Mouse (Mus musculus) forebrain, embryonic 14.5 days (tissue): Measurements from ENCODE around the gene Ndufc2. TPM values are rescaled to one million over a fixed set of nuclear protein-coding genes. Genes with fewer than 3 reads are reported as not detected.
A peak's percentile ranks its signal among the peaks of the same experiment; 100 is the strongest.

Experiments
- ATAC-seq: fragments of 200-750 bp; cut with Nextera tagmentation; 2 replicates; pipeline ENCODE4 v1.8.0; 2017; ENCODE audit warnings: mild to moderate bottlenecking, moderate library complexity
- DNase-seq: peaks from one replicate; pipeline ENCODE4 v3.0.0-alpha.2; 2015; ENCODE audit warnings: low spot score
- H3K27ac ChIP-seq: fragments of 300-500 bp; sonication (generic); 2 replicates; pipeline ENCODE4 v1.5.1; 2014; ENCODE audit warnings: low read depth, mild to moderate bottlenecking, control low read depth, low read length, moderate library complexity
- H3K27me3 ChIP-seq: fragments of 300-500 bp; sonication (generic); replicated peaks from 2 replicates; pipeline ENCODE4 v1.6.1; 2014; ENCODE audit warnings: low read length, control low read depth, mixed read lengths; ENCODE audit not compliant: control insufficient read depth, insufficient read depth
- H3K36me3 ChIP-seq: fragments of 300-500 bp; sonication (generic); 2 replicates; pipeline ENCODE4 v1.6.1; 2014; ENCODE audit warnings: low read length, control low read depth; ENCODE audit not compliant: control insufficient read depth, insufficient read depth
- H3K4me1 ChIP-seq: fragments of 300-500 bp; sonication (generic); 2 replicates; pipeline ENCODE4 v1.6.1; 2014; ENCODE audit warnings: antibody characterized with exemption, low read length, control low read depth; ENCODE audit not compliant: control insufficient read depth, insufficient read depth
- H3K4me2 ChIP-seq: fragments of 300-500 bp; sonication (generic); 2 replicates; pipeline ENCODE4 v1.6.1; 2014; ENCODE audit warnings: mild to moderate bottlenecking, control low read depth, low read length
- H3K4me3 ChIP-seq: fragments of 300-500 bp; sonication (generic); 2 replicates; pipeline ENCODE4 v1.5.1; 2014; ENCODE audit warnings: low read depth, low read length, control low read depth
- H3K9ac ChIP-seq: fragments of 300-500 bp; sonication (generic); 2 replicates; pipeline ENCODE4 v1.6.1; 2014; ENCODE audit warnings: mild to moderate bottlenecking, low read length, control low read depth, moderate library complexity
- H3K9me3 ChIP-seq: fragments of 300-500 bp; sonication (generic); replicated peaks from 2 replicates; pipeline ENCODE4 v1.6.1; 2016; ENCODE audit warnings: low read length, control low read depth, mixed read lengths; ENCODE audit not compliant: control insufficient read depth
- WGBS: fragments of 180-500 bp; shearing (Covaris S2); extraction: QIAGEN DNeasy Blood & Tissue Kit; methylation state at CpG from one replicate; pipeline ENCODE4 v1.1.7; 2014; 5-methylcytosine and 5-hydroxymethylcytosine counted together
- polyA plus RNA-seq: library from polyadenylated mRNA; unstranded; fragments of >200 nt; fragmentation: Nextera tagmentation; extraction: Ambion mirVana; gene quantifications from 2 replicates; pipeline ENCODE4 v1.2.1, GENCODE M21; 2014

Gene Ndufc2
- polyA plus RNA-seq, 1 experiment from 2014 or later: 569 TPM

DNA sequence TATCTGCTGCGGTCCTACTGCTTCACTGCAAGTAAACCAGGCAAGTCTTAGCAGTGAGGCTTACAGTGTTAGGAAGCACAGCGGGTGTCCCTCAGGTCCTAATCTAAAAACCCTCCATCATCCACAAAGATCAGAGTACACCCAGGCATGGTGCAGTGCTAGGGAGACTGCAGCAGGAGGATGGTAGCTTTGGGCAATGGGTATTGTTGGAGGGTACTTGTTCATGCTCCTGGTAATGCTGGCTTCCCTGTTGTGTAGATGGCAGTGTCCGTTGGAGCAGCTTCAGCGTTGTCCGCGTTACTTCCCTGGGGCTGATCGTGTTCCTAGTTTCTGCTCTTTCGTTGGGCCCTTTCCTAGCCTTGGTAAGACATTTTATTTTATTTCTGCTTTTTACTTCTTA is 17.1 kb upstream of the Ndufc2 start:
- no peak overlapping the region for H3K9ac ChIP-seq
- no peak overlapping the region for H3K27ac ChIP-seq
- no peak overlapping the region for H3K4me3 ChIP-seq
- ATAC-seq: no peak
- H3K36me3 ChIP-seq: peaks cover 88% of the 10 kb centered on the region
- DNase-seq: no peak
- H3K27me3 ChIP-seq: no peaks in the 10 kb centered on the region
- H3K4me1 ChIP-seq: no peaks in the 10 kb centered on the region
- whole genome bisulfite sequencing: 96% methylated on average over 8 of the region's 8 CpGs
- H3K4me2 ChIP-seq: no peak overlapping the region
- no peaks in the 10 kb centered on the region for H3K9me3 ChIP-seq

- H3K27me3 ChIP-seq: no peaks in the 10 kb centered on the region
- DNase-seq (peak; percentile 29), ATAC-seq (no peak)
- no peaks in the 10 kb centered on the region for H3K4me1 ChIP-seq
- H3K4me3 ChIP-seq: no peak overlapping the region
- no peak overlapping the region for H3K27ac ChIP-seq
- H3K9ac ChIP-seq: no peak overlapping the region
- H3K9me3 ChIP-seq: no peaks in the 10 kb centered on the region
- H3K36me3 ChIP-seq: peaks cover 86% of the 10 kb centered on the region
- H3K4me2 ChIP-seq: no peak overlapping the region
- WGBS: 77% methylated on average over 10 of the region's 10 CpGs
These were observed 16.2 kb upstream of the Ndufc2 start for GRCm38 (mm10) chr7:97383496-97384132.

- Histone ChIP-seq H3K4me1 (peaks cover 4% of the 10 kb centered on the region), H3K27ac (peak overlapping the region; percentile 30; the same call in 1 of the 2 replicates), H3K4me2 (no peak overlapping the region), H3K9ac (no peak overlapping the region), H3K9me3 (no peaks in the 10 kb centered on the region), H3K36me3 (peaks cover 75% of the 10 kb centered on the region), H3K4me3 (no peak overlapping the region), H3K27me3 (no peaks in the 10 kb centered on the region)
- ATAC-seq (no peak), DNase-seq (peak; percentile 16)
- 88% methylated on average over 7 of the region's 7 CpGs for WGBS
These were observed 13.5 kb upstream of the Ndufc2 start for GRCm38 (mm10) chr7:97386106-97386805.

GRCm38 (mm10) chr7:97386806-97387370 is 12.9 kb upstream of the Ndufc2 start:
- Histone ChIP-seq H3K27ac (peak overlapping the region; percentile 53; the same call in 1 of the 2 replicates), H3K4me2 (no peak overlapping the region), H3K4me1 (peaks cover 8% of the 10 kb centered on the region), H3K36me3 (peaks cover 75% of the 10 kb centered on the region), H3K9ac (no peak overlapping the region), H3K27me3 (no peaks in the 10 kb centered on the region), H3K9me3 (no peaks in the 10 kb centered on the region), H3K4me3 (no peak overlapping the region)
- WGBS: 70% methylated on average over 5 of the region's 5 CpGs
- ATAC-seq (peak; percentile 63; the same call in 1 of the 2 replicates), DNase-seq (peak; percentile 83)

DNA sequence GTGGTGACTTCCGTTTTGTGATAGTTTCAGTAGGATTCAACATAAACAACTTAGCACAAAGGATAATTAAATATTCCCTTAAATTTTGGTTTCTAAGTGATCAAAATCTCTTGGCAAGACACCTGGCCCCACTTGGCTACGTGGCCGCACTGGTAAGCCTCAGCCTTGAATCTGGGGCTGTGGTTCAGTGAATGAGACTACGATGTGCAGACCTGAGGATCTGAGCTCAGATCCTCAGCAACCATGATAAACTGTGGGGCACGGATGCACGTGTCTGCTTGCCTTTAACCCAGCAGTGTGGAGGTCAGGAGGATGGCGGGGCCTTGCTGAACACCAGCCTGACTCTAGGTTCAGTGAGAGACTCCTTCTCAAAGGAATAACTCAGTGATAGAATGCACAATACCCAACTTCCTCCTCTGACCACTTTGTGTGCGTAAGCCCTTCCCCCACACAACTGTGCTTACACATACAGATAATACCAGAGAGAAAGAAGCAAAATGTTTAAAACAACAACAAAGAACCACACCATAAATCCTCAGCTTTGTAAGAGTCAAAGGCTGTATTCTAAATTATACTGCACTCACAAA is 12.1 kb upstream of the Ndufc2 start:
- Histone ChIP-seq H3K4me2 (no peak overlapping the region), H3K9ac (no peak overlapping the region), H3K27ac (peak overlapping the region; percentile 53), H3K36me3 (peaks cover 68% of the 10 kb centered on the region), H3K4me3 (no peak overlapping the region), H3K27me3 (no peaks in the 10 kb centered on the region), H3K9me3 (no peaks in the 10 kb centered on the region), H3K4me1 (peaks cover 8% of the 10 kb centered on the region)
- no peak for ATAC-seq
- no peak for DNase-seq
- 89% methylated on average over 8 of the region's 8 CpGs for WGBS

DNA sequence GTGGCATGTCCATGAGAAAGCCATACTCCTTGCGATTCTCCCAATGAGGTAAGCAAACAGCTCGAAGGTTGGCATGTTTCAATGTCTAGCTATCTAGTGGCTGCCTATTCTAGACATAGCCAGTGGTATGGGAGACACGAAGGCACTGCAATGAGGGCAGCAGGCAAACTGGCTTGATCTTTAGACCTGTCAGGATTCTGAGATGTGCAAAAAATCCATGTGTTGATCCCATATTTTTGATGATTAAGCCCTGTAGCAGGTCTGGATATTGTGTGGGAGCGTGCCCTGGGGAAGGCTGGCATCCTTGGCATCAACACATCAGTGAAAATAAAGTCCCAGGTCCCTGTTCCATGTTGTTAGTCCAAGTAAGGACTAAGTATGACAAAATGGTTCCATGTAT is 11.3 kb upstream of the Ndufc2 start:
- Histone ChIP-seq H3K27ac (no peak overlapping the region), H3K9ac (no peak overlapping the region), H3K9me3 (no peaks in the 10 kb centered on the region), H3K27me3 (no peaks in the 10 kb centered on the region), H3K36me3 (peaks cover 59% of the 10 kb centered on the region), H3K4me2 (no peak overlapping the region), H3K4me3 (no peak overlapping the region), H3K4me1 (peaks cover 8% of the 10 kb centered on the region)
- no peak for ATAC-seq
- DNase-seq: no peak
- 96% methylated on average over 4 of the region's 4 CpGs for WGBS

DNA sequence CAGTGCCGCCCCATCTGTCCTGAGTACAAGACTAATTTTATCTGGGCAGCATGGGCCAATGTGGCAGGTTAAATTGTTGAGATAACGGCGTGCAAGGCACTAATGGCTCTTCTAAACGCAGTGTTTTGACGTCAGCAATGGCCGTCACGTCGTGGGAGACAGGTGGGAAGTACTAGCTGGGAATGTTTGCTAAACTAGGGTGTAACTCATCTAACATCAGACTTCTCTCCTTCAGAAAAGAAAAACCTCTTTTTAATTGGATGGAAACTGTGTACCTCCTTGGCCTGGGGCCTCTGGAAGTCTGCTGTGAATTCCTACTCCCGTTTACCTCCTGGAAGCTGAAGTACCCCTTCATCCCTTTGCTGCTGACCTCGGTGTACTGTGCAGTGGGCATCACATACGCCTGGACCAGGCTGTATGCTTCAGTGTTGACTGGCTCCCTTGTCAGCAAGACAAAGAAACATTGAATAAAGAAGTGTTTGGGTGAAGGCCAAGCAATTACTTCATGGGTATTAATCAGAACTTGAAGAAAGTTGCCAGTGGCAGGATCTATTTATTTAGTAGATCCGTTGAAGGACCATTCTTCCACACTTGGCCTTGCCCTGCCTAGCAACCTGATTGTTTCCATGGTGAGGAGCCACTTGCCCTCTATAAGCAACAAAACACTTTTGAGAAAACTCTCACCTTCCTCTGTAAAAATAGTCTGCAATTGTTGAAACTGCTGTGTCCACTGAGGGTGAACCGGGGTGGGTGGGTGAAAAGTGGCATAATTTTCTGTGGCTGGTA is 8.3 kb upstream of the Ndufc2 start:
- ATAC-seq (peak; percentile 96), DNase-seq (peak; percentile 95)
- no peak overlapping the region for H3K4me3 ChIP-seq
- no peaks in the 10 kb centered on the region for H3K27me3 ChIP-seq
- no peaks in the 10 kb centered on the region for H3K9me3 ChIP-seq
- no peak overlapping the region for H3K9ac ChIP-seq
- H3K4me1 ChIP-seq: peaks cover 8% of the 10 kb centered on the region
- no peak overlapping the region for H3K4me2 ChIP-seq
- H3K27ac ChIP-seq: peak overlapping the region; percentile 70
- peaks cover 38% of the 10 kb centered on the region for H3K36me3 ChIP-seq
- WGBS: 18% methylated on average over 13 of the region's 13 CpGs

DNA sequence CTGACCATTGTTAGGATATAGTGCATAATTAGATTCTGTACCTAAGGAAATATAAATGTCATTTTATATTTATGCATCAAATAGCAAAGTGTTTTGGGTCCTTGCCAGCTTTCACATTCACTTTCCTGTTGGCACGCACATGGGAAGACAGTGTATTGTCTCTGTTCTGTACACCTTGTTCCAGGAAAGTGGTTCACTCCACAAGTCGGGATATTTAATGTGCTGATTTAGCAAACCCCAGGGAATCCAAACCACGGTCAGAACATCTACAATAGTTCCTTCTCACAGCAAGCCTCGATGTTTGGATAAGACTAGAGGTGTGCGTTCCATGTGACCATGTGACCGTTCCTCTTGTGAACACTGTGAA is 7.7 kb upstream of the Ndufc2 start:
- peak overlapping the region; percentile 57; the same call in 1 of the 2 replicates for H3K27ac ChIP-seq
- DNase-seq: peak; percentile 45
- H3K9me3 ChIP-seq: no peaks in the 10 kb centered on the region
- H3K4me1 ChIP-seq: peaks cover 8% of the 10 kb centered on the region
- no peaks in the 10 kb centered on the region for H3K27me3 ChIP-seq
- H3K9ac ChIP-seq: no peak overlapping the region
- H3K4me2 ChIP-seq: no peak overlapping the region
- WGBS: 45% methylated on average over 6 of the region's 6 CpGs
- ATAC-seq: peak; percentile 35
- H3K4me3 ChIP-seq: no peak overlapping the region
- H3K36me3 ChIP-seq: peaks cover 32% of the 10 kb centered on the region
